Mouse (Mus musculus) hindbrain, postnatal 0 days (tissue): ENCODE data around the gene Mrpl52. TPM values are rescaled to one million over a fixed set of nuclear protein-coding genes. Genes with fewer than 3 reads are reported as not detected.

Experiments
- ATAC-seq: fragments of 200-750 bp; cut with Nextera tagmentation; 2 replicates; pipeline ENCODE4 v1.8.0; 2017; ENCODE audit warnings: mild to moderate bottlenecking, moderate TSS enrichment, moderate library complexity
- DNase-seq: peaks from one replicate; pipeline ENCODE4 v3.0.0-alpha.2; 2015; ENCODE audit warnings: low spot score
- H3K27ac ChIP-seq: fragments of 300-500 bp; sonication (generic); 2 replicates; pipeline ENCODE4 v1.5.1; 2014; ENCODE audit warnings: mild to moderate bottlenecking
- H3K27me3 ChIP-seq: fragments of 300-500 bp; sonication (generic); 2 replicates; pipeline ENCODE4 v1.6.1; 2014; ENCODE audit warnings: low read length, mixed read lengths; ENCODE audit not compliant: insufficient read depth
- H3K36me3 ChIP-seq: fragments of 300-500 bp; sonication (generic); 2 replicates; pipeline ENCODE4 v1.6.1; 2014; ENCODE audit warnings: low read length, mixed read lengths; ENCODE audit not compliant: insufficient read depth
- H3K4me1 ChIP-seq: fragments of 300-500 bp; sonication (generic); 2 replicates; pipeline ENCODE4 v1.6.1; 2014; ENCODE audit warnings: antibody characterized with exemption, low read length, mixed read lengths; ENCODE audit not compliant: insufficient read depth
- H3K4me2 ChIP-seq: fragments of 300-500 bp; sonication (generic); 2 replicates; pipeline ENCODE4 v1.6.1; 2014; ENCODE audit warnings: low read depth, mild to moderate bottlenecking, low read length, moderate library complexity, mixed read lengths
- H3K4me3 ChIP-seq: fragments of 300-500 bp; sonication (generic); 2 replicates; pipeline ENCODE4 v1.5.1; 2014; ENCODE audit warnings: low read length
- H3K9ac ChIP-seq: fragments of 300-500 bp; sonication (generic); replicated peaks from 2 replicates; pipeline ENCODE4 v1.6.1; 2014; ENCODE audit warnings: mild to moderate bottlenecking, low read length, moderate library complexity, mixed read lengths
- H3K9me3 ChIP-seq: fragments of 300-500 bp; sonication (generic); 2 replicates; pipeline ENCODE4 v1.6.1; 2016; ENCODE audit warnings: low read length, mixed read lengths
- CTCF ChIP-seq: IDR thresholded peaks from 2 replicates; pipeline ENCODE4 v1.5.1; 2016; ENCODE audit warnings: antibody characterized with exemption, control low read depth, low read depth
- WGBS: fragments of 180-500 bp; shearing (Covaris S2); extraction: QIAGEN DNeasy Blood & Tissue Kit; methylation state at CpG from one replicate; pipeline ENCODE4 v1.1.7; 2014; 5-methylcytosine and 5-hydroxymethylcytosine counted together
- polyA plus RNA-seq: library from polyadenylated mRNA; unstranded; fragments of >200 nt; fragmentation: Nextera tagmentation; extraction: Ambion mirVana; gene quantifications from 2 replicates; pipeline ENCODE4 v1.2.1, GENCODE M21; 2015
- total RNA-seq: library from RNA; depleted of rRNA; stranded (reverse); fragments of >200 nt; gene quantifications from 2 replicates; pipeline ENCODE4 v1.2.3, GENCODE M21; 2014

Gene Mrpl52
- total and polyA plus RNA-seq, 2 experiments from 2014 or later = 113 to 266 TPM

GRCm38 (mm10) chr14:54445476-54445875, 18.8 kb downstream of the Mrpl52 start:
- Histone ChIP-seq H3K4me2 (no peak overlapping the region), H3K36me3 (no peaks in the 10 kb centered on the region), H3K4me1 (no peaks in the 10 kb centered on the region), H3K27ac (no peak overlapping the region), H3K9ac (no peak overlapping the region), H3K4me3 (no peak overlapping the region), H3K27me3 (no peaks in the 10 kb centered on the region), H3K9me3 (no peaks in the 10 kb centered on the region)
- TF ChIP-seq CTCF = no peak
- DNase-seq (no peak), ATAC-seq (no peak)
- 52% methylated on average over 3 of the region's 3 CpGs for WGBS

GRCm38 (mm10) chr14:54453566-54453965, 26.9 kb downstream of the Mrpl52 start:
- Histone ChIP-seq H3K9ac (no peak overlapping the region), H3K9me3 (no peaks in the 10 kb centered on the region), H3K27ac (no peak overlapping the region), H3K4me1 (no peaks in the 10 kb centered on the region), H3K4me3 (no peak overlapping the region), H3K36me3 (no peaks in the 10 kb centered on the region), H3K27me3 (no peaks in the 10 kb centered on the region), H3K4me2 (no peak overlapping the region)
- TF ChIP-seq CTCF = no peak
- ATAC-seq (no peak), DNase-seq (no peak)
- WGBS = 84% methylated on average over 9 of the region's 9 CpGs

GRCm38 (mm10) chr14:54454669-54455528, 28.2 kb downstream of the Mrpl52 start:
- WGBS = 85% methylated on average over 11 of the region's 11 CpGs
- TF ChIP-seq CTCF = no peak

GRCm38 (mm10) chr14:54457907-54458569, 31.3 kb downstream of the Mrpl52 start:
- ATAC-seq (no peak), DNase-seq (no peak)
- no peak for TF ChIP-seq CTCF
- H3K4me1 ChIP-seq = no peaks in the 10 kb centered on the region
- WGBS = 89% methylated on average over 14 of the region's 14 CpGs
- no peaks in the 10 kb centered on the region for H3K36me3 ChIP-seq
- no peaks in the 10 kb centered on the region for H3K9me3 ChIP-seq
- no peak overlapping the region for H3K27ac ChIP-seq
- no peak overlapping the region for H3K4me2 ChIP-seq
- H3K27me3 ChIP-seq = no peaks in the 10 kb centered on the region
- H3K9ac ChIP-seq = no peak overlapping the region
- H3K4me3 ChIP-seq = no peak overlapping the region

More at GRCm38 (mm10) chr14:54454669-54455528, 28.2 kb downstream of the Mrpl52 start:
- no peak overlapping the region for H3K4me3 ChIP-seq
- no peak overlapping the region for H3K9ac ChIP-seq
- no peaks in the 10 kb centered on the region for H3K27me3 ChIP-seq
- no peak for DNase-seq
- H3K4me2 ChIP-seq = no peak overlapping the region
- no peak overlapping the region for H3K27ac ChIP-seq
- H3K9me3 ChIP-seq = no peaks in the 10 kb centered on the region
- no peaks in the 10 kb centered on the region for H3K4me1 ChIP-seq
- H3K36me3 ChIP-seq = no peaks in the 10 kb centered on the region
- no peak for ATAC-seq

- Histone ChIP-seq H3K9ac (no peak overlapping the region), H3K27me3 (no peaks in the 10 kb centered on the region), H3K27ac (no peak overlapping the region), H3K9me3 (no peaks in the 10 kb centered on the region), H3K36me3 (no peaks in the 10 kb centered on the region), H3K4me2 (no peak overlapping the region), H3K4me1 (no peaks in the 10 kb centered on the region), H3K4me3 (no peak overlapping the region)
- DNase-seq = no peak
- 81% methylated on average over 4 of the region's 4 CpGs for WGBS
- no peak for ATAC-seq
- TF ChIP-seq CTCF = no peak
These were observed 35.4 kb downstream of the Mrpl52 start for GRCm38 (mm10) chr14:54462146-54462545.

- Histone ChIP-seq H3K9ac (peak overlapping the region; percentile 75), H3K4me1 (no peaks in the 10 kb centered on the region), H3K27ac (no peak overlapping the region), H3K9me3 (no peaks in the 10 kb centered on the region), H3K4me3 (peak overlapping the region; percentile 82), H3K27me3 (no peaks in the 10 kb centered on the region), H3K36me3 (peaks cover under 1% of the 10 kb centered on the region; the same call in 1 of the 2 replicates), H3K4me2 (peak overlapping the region; percentile 89)
- WGBS = 15% methylated on average over 12 of the region's 12 CpGs
- peak; percentile 15 for DNase-seq
- TF ChIP-seq CTCF = no peak
- peak; percentile 22; the same call in 1 of the 2 replicates for ATAC-seq
These were observed 36.6 kb downstream of the Mrpl52 start for GRCm38 (mm10) chr14:54463108-54463958.
